20 mouse cellular contexts compared by ENCODE assay signal in the genomic region with DNA sequence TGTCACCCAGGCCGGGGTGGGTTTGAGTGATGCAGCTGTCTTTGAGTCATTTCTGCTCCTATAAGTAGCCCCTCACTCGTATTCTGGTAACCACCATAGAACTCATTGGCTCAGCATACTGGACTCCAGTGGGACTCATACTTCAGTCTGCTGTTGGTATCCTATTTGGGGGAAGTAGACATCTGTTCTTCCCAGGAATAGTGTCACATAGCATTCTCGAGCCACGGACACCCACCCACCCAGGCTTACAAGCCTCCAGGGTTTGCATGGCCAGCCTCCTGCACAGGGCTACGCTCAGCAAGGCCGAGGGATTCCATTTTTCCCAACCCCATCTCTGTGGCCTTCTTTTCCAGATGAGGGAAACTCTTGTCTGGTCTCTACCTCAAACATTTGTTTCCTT. TPM values are rescaled to one million over a fixed set of nuclear protein-coding genes. Genes with fewer than 3 reads are reported as not detected.
DNase-seq lines count a peak whose midpoint lies in the region; ATAC-seq and TF ChIP-seq lines count a peak whose summit lies in the region.
"Had no signal": no experiment of that assay in that cellular context is flagged by ENCODE, and none has a peak within 500 bp of the region (broad histone marks: within the 10 kb centered on the region; RNA-seq: fewer than 3 reads in every experiment).

No protein-coding gene starts in this region.

- no peak for TF ChIP-seq CTCF in left cerebral cortex, adult 2 months (IDR thresholded peaks at IDR 0.05)

- no peak overlapping the region for H3K4me3 ChIP-seq in left cerebral cortex, adult 2 months
- H3K4me3 ChIP-seq: embryonic facial prominence, embryonic 10.5 days; embryonic facial prominence, embryonic 12.5 days; forebrain, embryonic 13.5 days; forebrain, embryonic 15.5 days had no signal

- no peak for ATAC-seq in megakaryocyte-erythroid progenitor cell, adult 5-6 weeks (replicated peaks; ENCODE audit: low FRiP score, low TSS enrichment, poor library complexity, severe bottlenecking)
- ATAC-seq: forebrain, embryonic 13.5 days; forebrain, embryonic 15.5 days had no signal

- DNase-seq in left cerebral cortex, adult 2 months (ENCODE audit: extremely low spot score in 1 of 2, low spot score in 2 of 2), result no peak
- DNase-seq in left cerebral cortex, postnatal 4 days, result no peak
- peak; percentile 45 for DNase-seq in right cerebral cortex, adult 18-20 months
- DNase-seq in right cerebral cortex, postnatal 4 days, result no peak
- peak; percentile 46 to 68 for DNase-seq in right cerebral cortex, postnatal 10 days (ENCODE audit: low spot score in 2 of 2)
- no peak for DNase-seq in right cerebral cortex, postnatal 14 days
- peak; percentile 48 for DNase-seq in telencephalon, adult 2 months (ENCODE audit: low read depth, low spot score)
- DNase-seq: adrenal gland, adult 2 months; adrenal gland, postnatal 10 days; adrenal gland, postnatal 25 days; cerebellum, adult 11-12 months; cerebellum, adult 2 months; cerebellum, adult 9-10 months; cerebellum, postnatal 10 days; cerebellum, postnatal 25 days had no signal

- H3K27ac ChIP-seq in left cerebral cortex, adult 2 months, result peak overlapping the region; percentile 36; the same call in 1 of the 2 replicates
- H3K27ac ChIP-seq: embryonic facial prominence, embryonic 10.5 days; embryonic facial prominence, embryonic 12.5 days; forebrain, embryonic 13.5 days; forebrain, embryonic 15.5 days had no signal

- intact Hi-C loops in left cerebral cortex, adult 2 months (cut with DNase I), result loop anchor here (1.0 kb wide), 1 partner anchor 38 kb away; no protein-coding TSS in a partner anchor
- intact Hi-C loops in left cerebral cortex, postnatal 4 days (cut with DNase I), result no loop called here

RNA-seq across cellular contexts. Expression of gene Eif3d, which starts 55.9 kb away (rescaled TPM):
- 100 to 1,000 TPM; 101 to 102 TPM for total RNA-seq in left cerebral cortex, adult 2 months (2021)
- total RNA-seq in left cerebral cortex, postnatal 4 days (2021), result 100 to 1,000 TPM; 130 to 141 TPM
- 308 and 313 TPM in 2 replicates for total RNA-seq in megakaryocyte-erythroid progenitor cell, adult 5-6 weeks (2014; fragmentation: Nextera tagmentation)
- 315 and 357 TPM in 2 replicates for total RNA-seq in megakaryocyte-erythroid progenitor cell, adult 5-6 weeks (2017)

Comparison
In these comparisons a context has a peak if more than half of its experiments do, and no peak if none do; other contexts are left out.
1. DNase-seq: peak in right cerebral cortex, adult 18-20 months (single experiment), right cerebral cortex, postnatal 10 days (2 of 2) and telencephalon, adult 2 months (single experiment); none in left cerebral cortex, adult 2 months (0 of 2), left cerebral cortex, postnatal 4 days (single experiment), right cerebral cortex, postnatal 4 days (single experiment) and right cerebral cortex, postnatal 14 days (single experiment).